Mouse (Mus musculus) hindbrain, embryonic 11.5 days (tissue): ENCODE data around the gene Sec14l1. TPM values are rescaled to one million over a fixed set of nuclear protein-coding genes. Genes with fewer than 3 reads are reported as not detected.

ENCODE experiments used
- ATAC-seq: fragments of 200-750 bp; cut with Nextera tagmentation; 2 replicates; pipeline ENCODE4 v1.8.0; 2017; ENCODE audit warnings: mild to moderate bottlenecking, moderate TSS enrichment, moderate library complexity; ENCODE audit not compliant: low FRiP score
- DNase-seq: peaks from one replicate; pipeline ENCODE4 v3.0.0-alpha.2; 2015; ENCODE audit warnings: low spot score
- H3K27ac ChIP-seq: fragments of 300-500 bp; sonication (generic); 2 replicates; pipeline ENCODE4 v1.5.1; 2014; ENCODE audit warnings: mild to moderate bottlenecking, low read depth, low read length
- H3K27me3 ChIP-seq: fragments of 300-500 bp; sonication (generic); 2 replicates; pipeline ENCODE4 v1.6.1; 2014; ENCODE audit warnings: mild to moderate bottlenecking, low read length, moderate library complexity, mixed read lengths; ENCODE audit not compliant: control insufficient read depth, insufficient read depth
- H3K36me3 ChIP-seq: fragments of 300-500 bp; sonication (generic); 2 replicates; pipeline ENCODE4 v1.6.1; 2014; ENCODE audit warnings: mild to moderate bottlenecking, low read length, moderate library complexity, mixed read lengths; ENCODE audit not compliant: control insufficient read depth, insufficient read depth
- H3K4me1 ChIP-seq: fragments of 300-500 bp; sonication (generic); replicated peaks from 2 replicates; pipeline ENCODE4 v1.6.1; 2014; ENCODE audit warnings: low read length, mixed read lengths; ENCODE audit not compliant: control insufficient read depth, insufficient read depth
- H3K4me2 ChIP-seq: fragments of 300-500 bp; sonication (generic); replicated peaks from 2 replicates; pipeline ENCODE4 v1.6.1; 2014; ENCODE audit warnings: mild to moderate bottlenecking, low read depth, low read length
- H3K4me3 ChIP-seq: fragments of 300-500 bp; sonication (generic); 2 replicates; pipeline ENCODE4 v1.5.1; 2014; ENCODE audit warnings: low read depth, low read length
- H3K9ac ChIP-seq: fragments of 300-500 bp; sonication (generic); 2 replicates; pipeline ENCODE4 v1.6.1; 2014; ENCODE audit warnings: low read depth, low read length
- H3K9me3 ChIP-seq: fragments of 300-500 bp; sonication (generic); 2 replicates; pipeline ENCODE4 v1.6.1; 2016; ENCODE audit warnings: low read length; ENCODE audit not compliant: control insufficient read depth
- WGBS: fragments of 180-500 bp; shearing (Covaris S2); extraction: QIAGEN DNeasy Blood & Tissue Kit; methylation state at CpG from one replicate; pipeline ENCODE4 v1.1.7; 2014; 5-methylcytosine and 5-hydroxymethylcytosine counted together
- polyA plus RNA-seq: library from polyadenylated mRNA; unstranded; fragments of >200 nt; fragmentation: Nextera tagmentation; extraction: Ambion mirVana; gene quantifications from 2 replicates; pipeline ENCODE4 v1.2.1, GENCODE M21; 2014

The Sec14l1 gene
- polyA plus RNA-seq, 1 experiment from 2014 or later = 36.9 TPM

DNA sequence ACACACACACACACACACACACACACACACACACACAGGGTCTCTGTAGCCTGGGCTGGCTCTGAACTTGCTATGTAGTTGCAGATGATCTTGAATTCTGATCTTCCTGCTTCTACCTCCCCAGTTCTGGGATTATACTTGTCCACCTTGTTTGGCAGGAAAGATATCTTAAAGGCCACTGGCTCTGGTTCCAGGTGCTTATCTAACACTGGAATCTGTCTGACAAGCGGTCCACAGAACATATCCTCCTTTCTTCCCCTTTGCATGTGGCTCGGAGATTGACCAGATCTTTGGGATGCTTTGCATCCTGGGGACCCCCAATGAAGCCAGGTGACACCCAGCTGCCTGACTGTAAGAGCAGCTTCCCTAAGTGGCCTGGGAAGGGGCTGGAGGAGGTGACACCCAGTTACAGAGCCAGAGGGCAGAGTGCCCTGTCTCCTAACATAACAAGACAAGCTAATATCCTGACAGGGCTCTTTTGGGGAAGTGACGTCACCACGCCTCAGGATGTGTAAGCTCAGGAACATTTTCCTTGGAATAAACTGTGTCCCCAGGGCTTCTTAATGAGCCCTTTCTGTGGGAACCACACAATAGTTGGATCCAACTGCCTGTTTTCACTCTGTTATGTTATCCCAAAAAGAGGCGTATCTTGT is 20.9 kb upstream of the Sec14l1 start:
- H3K36me3 ChIP-seq = no peaks in the 10 kb centered on the region
- H3K4me3 ChIP-seq = no peak overlapping the region
- H3K9me3 ChIP-seq = no peaks in the 10 kb centered on the region
- peaks cover 10% of the 10 kb centered on the region; the same call in 1 of the 2 replicates for H3K4me1 ChIP-seq
- H3K4me2 ChIP-seq = no peak overlapping the region
- H3K9ac ChIP-seq = no peak overlapping the region
- DNase-seq (no peak), ATAC-seq (no peak)
- no peaks in the 10 kb centered on the region for H3K27me3 ChIP-seq
- H3K27ac ChIP-seq = no peak overlapping the region
- 80% methylated on average over 5 of the region's 5 CpGs for WGBS

DNA sequence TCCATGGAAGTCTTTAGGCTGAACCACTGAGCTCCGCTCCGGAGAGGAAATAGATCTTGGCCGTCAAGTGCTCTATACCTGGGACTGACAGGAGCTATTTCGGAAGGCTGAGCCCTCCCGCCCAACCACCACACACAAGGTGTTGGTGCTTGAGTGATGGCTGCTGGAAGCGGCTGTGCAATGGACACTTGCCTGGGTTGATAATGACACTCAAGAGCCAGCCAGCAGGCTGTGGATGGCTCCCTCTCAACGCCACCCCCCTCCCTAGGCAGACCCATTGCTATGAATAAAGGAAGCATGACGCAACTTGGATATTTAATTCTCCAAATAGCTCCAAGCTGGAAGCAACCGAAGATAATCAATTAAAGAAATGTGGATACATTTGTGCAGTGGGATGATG is 20.3 kb upstream of the Sec14l1 start:
- no peaks in the 10 kb centered on the region for H3K27me3 ChIP-seq
- no peak for ATAC-seq
- H3K4me1 ChIP-seq = peaks cover 10% of the 10 kb centered on the region; the same call in 1 of the 2 replicates
- no peak overlapping the region for H3K4me2 ChIP-seq
- no peak for DNase-seq
- H3K4me3 ChIP-seq = no peak overlapping the region
- H3K9me3 ChIP-seq = no peaks in the 10 kb centered on the region
- no peaks in the 10 kb centered on the region for H3K36me3 ChIP-seq
- no peak overlapping the region for H3K9ac ChIP-seq
- no peak overlapping the region for H3K27ac ChIP-seq
- 89% methylated on average over 9 of the region's 9 CpGs for WGBS

DNA sequence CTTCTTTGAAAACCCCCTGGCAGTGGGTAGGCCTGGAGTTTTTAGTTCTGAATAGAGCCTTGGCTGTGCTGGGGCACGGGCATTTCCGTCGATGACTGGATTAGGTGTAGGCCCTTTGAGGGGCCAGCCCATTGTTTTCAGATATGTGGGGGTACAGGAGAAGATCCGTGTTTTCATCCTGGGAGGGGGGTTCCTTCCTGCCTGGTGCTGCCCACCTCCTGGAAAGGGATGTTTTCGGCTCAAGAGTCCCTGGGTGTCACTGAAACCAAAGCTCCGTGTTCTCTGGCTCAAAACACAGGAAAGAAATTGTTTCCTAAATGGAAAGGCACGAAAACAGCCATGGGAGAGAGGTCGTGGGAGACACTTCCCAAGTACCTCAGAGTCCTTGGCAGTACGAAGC is 17.9 kb upstream of the Sec14l1 start:
- 76% methylated on average over 9 of the region's 9 CpGs for WGBS
- ATAC-seq (no peak), DNase-seq (no peak)
- H3K36me3 ChIP-seq = no peaks in the 10 kb centered on the region
- H3K27me3 ChIP-seq = no peaks in the 10 kb centered on the region
- no peak overlapping the region for H3K9ac ChIP-seq
- H3K4me1 ChIP-seq = peaks cover 4% of the 10 kb centered on the region; the same call in 1 of the 2 replicates
- H3K9me3 ChIP-seq = no peaks in the 10 kb centered on the region
- H3K4me2 ChIP-seq = no peak overlapping the region
- no peak overlapping the region for H3K27ac ChIP-seq
- H3K4me3 ChIP-seq = no peak overlapping the region

DNA sequence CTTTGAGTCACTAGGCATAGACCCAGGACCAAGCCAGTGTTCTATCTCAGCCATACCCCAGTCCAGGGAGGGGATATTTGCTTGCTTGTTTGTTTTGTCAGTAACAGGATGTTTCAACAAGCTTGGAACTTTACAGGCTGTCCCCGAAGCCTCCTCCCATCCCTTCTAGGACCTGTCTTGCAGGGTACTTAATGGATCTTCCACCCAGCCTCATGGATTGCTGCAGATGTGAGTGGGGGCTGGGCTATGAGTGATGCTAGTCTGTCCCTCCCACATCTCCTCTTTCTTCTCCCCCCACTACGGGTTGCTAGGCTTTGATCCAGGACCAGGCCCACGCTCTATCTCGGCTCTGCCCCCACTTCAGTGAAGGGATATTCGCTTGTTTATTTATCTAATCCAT is 16.8 kb upstream of the Sec14l1 start:
- Histone ChIP-seq H3K27me3 (no peaks in the 10 kb centered on the region), H3K9me3 (no peaks in the 10 kb centered on the region), H3K9ac (0 out of 2 replicates have a peak overlapping the region, but pooled peaks have one; percentile 1), H3K36me3 (no peaks in the 10 kb centered on the region), H3K4me1 (no peaks in the 10 kb centered on the region), H3K27ac (no peak overlapping the region), H3K4me2 (no peak overlapping the region), H3K4me3 (no peak overlapping the region)
- WGBS = 58% methylated on average over 5 of the region's 5 CpGs
- ATAC-seq (no peak), DNase-seq (no peak)

DNA sequence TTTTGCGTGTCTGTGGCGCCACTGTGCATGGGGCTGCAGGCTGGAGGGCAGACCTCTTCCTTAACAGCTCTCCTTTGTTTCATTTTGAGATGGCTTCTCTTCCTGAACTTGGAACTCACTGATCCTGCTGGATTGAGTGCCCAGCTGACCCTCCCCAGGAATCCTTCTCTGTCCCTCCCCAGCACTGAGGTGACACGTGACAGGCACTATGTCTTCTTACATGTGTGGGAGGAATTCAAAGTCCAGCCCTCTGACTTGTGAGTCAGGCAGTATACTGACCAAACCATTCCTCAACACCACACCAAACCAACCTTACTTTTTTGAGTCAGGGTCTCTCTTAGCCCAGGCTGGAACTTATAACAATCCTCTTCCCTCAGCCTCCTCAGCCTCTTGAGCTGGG is 16.2 kb upstream of the Sec14l1 start:
- Histone ChIP-seq H3K36me3 (no peaks in the 10 kb centered on the region), H3K9ac (no peak overlapping the region), H3K4me3 (no peak overlapping the region), H3K9me3 (no peaks in the 10 kb centered on the region), H3K27me3 (no peaks in the 10 kb centered on the region), H3K4me2 (no peak overlapping the region), H3K4me1 (no peaks in the 10 kb centered on the region), H3K27ac (no peak overlapping the region)
- DNase-seq (no peak), ATAC-seq (no peak)
- 70% methylated on average over 3 of the region's 3 CpGs for WGBS

DNA sequence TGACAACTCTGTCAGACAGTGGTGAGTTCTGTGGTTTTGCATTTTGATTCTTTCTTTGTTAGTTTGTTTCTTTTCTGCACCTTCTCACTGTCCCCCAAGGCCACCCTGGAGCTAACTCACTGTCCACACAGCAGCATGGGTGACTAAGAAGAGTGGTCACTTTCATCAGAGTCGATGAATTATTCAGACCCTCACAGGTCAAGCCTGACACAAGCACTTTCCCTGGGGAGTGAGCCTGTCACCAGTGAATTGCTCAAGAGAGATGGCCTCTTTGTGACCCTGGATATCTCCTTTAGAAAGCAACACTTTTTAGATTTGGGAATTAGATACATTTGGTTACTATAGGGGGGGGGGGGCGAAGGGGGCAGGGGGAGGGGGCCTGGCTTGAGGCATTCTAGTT is 15.6 kb upstream of the Sec14l1 start:
- Histone ChIP-seq H3K36me3 (no peaks in the 10 kb centered on the region), H3K4me2 (no peak overlapping the region), H3K4me1 (no peaks in the 10 kb centered on the region), H3K9me3 (no peaks in the 10 kb centered on the region), H3K27ac (no peak overlapping the region), H3K9ac (no peak overlapping the region), H3K27me3 (no peaks in the 10 kb centered on the region), H3K4me3 (no peak overlapping the region)
- DNase-seq (no peak), ATAC-seq (no peak)
- WGBS = 50% methylated on average over 2 of the region's 2 CpGs

DNA sequence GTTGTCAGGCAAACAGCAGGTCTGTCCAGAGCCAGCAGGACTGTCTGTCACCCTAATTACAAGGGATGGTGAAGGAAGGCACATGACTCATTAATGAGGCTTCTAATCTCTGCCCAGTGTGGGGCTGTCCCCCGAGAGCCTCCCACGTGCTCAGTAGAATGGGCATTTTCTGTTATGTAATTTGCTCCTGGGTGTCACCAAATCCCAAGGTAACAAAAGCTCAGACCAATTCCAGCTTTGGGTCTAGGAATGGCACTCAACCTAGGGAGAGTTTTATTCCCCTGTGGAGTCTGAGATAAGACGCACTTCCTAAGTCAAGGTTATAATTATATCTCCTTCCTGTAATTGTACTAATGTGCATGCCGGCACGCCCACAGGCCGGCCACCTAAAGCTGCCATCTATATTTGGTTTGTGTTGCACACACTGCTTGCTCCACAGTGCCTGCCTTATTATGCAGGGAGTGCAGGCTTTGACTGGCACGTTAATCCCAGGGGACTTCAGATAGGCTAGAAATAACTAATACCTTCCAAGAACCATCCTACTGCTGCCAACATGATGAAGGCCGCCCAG is 13.5 kb upstream of the Sec14l1 start:
- no peak for ATAC-seq
- H3K27me3 ChIP-seq = no peaks in the 10 kb centered on the region
- no peak overlapping the region for H3K4me3 ChIP-seq
- no peak overlapping the region for H3K9ac ChIP-seq
- H3K27ac ChIP-seq = no peak overlapping the region
- WGBS = 79% methylated on average over 8 of the region's 8 CpGs
- H3K4me1 ChIP-seq = no peaks in the 10 kb centered on the region
- H3K4me2 ChIP-seq = no peak overlapping the region
- H3K36me3 ChIP-seq = no peaks in the 10 kb centered on the region
- no peaks in the 10 kb centered on the region for H3K9me3 ChIP-seq
- no peak for DNase-seq

DNA sequence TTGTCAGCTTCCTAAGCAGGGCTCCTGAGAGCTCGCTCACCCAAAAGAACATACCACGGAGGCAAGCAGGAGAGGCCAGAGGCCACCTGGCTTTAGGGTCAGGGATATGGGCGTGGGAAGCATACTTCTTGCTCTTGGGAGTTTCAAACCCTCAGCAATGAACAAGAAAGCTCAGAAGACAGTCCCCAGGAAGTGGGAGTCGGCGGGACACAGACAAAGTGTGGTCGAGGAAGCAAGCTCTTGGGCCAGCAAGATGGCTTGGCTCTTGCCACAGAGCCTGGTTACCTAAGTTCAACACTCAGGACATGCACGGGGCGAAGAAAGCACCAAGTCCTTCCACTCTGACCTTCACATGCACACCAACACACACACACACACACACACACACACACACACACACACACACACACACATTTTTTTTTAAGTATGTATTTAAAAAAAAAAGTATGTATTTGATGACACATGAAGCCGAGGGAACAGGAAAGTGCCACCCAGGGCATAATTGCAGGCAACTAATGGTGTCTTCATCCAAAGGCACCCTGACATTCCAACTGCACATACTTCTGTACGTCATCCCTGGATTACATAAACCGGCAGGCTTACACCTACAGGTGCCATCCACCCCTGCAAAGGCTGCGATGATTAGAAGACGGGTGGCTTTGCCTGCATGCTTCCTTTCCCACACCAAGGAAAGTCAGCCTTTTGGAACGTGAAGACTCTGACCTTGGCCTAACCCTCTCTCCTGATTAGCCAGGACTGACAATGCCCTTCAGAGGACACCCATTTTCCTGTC is 12.8 kb upstream of the Sec14l1 start:
- no peak for DNase-seq
- no peaks in the 10 kb centered on the region for H3K9me3 ChIP-seq
- H3K27me3 ChIP-seq = no peaks in the 10 kb centered on the region
- ATAC-seq = no peak
- no peak overlapping the region for H3K9ac ChIP-seq
- WGBS = 83% methylated on average over 14 of the region's 14 CpGs
- H3K4me1 ChIP-seq = 0 out of 2 replicates have a peak, but pooled peaks cover 1% of the 10 kb centered on the region
- no peaks in the 10 kb centered on the region for H3K36me3 ChIP-seq
- H3K4me3 ChIP-seq = no peak overlapping the region
- H3K27ac ChIP-seq = no peak overlapping the region
- H3K4me2 ChIP-seq = no peak overlapping the region
